Mouse (Mus musculus) E14TG2a.4 (cell line): ENCODE data around the gene Yap1.

Source experiments
- CTCF ChIP-seq: conservative IDR thresholded peaks from 2 replicates; pipeline ENCODE4 v1.5.1; 2014; ENCODE audit warnings: low read length
- NANOG ChIP-seq: IDR thresholded peaks from 2 replicates; pipeline ENCODE4 v1.6.1; 2014; ENCODE audit warnings: borderline replicate concordance, low read length, mixed read lengths

DNA sequence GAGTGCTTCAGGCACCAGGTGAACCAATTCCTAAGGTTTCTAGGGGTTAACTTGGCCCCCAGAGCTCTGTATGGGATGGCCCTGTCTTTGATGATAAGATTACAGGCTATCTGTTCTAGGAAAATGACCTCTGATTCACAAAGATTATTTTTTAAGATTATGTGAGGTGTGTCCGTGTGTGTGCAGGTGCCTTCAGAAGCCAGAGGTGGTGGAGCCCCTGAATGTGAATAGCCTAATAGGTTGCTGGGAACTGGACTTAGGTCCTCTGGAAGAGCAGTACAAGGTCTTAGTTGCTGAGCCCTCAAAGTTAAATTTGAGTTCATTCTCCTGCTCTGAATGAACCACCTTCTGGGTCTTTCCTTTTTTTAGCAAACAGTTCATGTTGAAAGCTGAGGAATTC is 29.7 kb upstream of the Yap1 start:
- TF ChIP-seq CTCF (no peak), NANOG (no peak)
